ENCODE assay signal across 9 mouse cellular contexts in genomic region chr13:48639570-48639969, GRCm38 (mm10). TPM values are rescaled to one million over a fixed set of nuclear protein-coding genes. Genes with fewer than 3 reads are reported as not detected.
DNase-seq lines count a peak whose midpoint lies in the region; ATAC-seq and TF ChIP-seq lines count a peak whose summit lies in the region.
"Had no signal": no experiment of that assay in that cellular context is flagged by ENCODE, and none has a peak within 500 bp of the region (broad histone marks: within the 10 kb centered on the region; RNA-seq: fewer than 3 reads in every experiment).

No protein-coding gene starts in this region.

- peak; percentile 44; the same call in 1 of the 2 replicates for ATAC-seq in limb, embryonic 14.5 days (ENCODE audit: low FRiP score, low read depth)
- ATAC-seq in G1E (ENCODE audit: extremely low read depth, insufficient number of reproducible peaks, low FRiP score, poor library complexity, severe bottlenecking): no peak

- peak; percentile 86 for DNase-seq in limb, embryonic 14.5 days (ENCODE audit: low spot score)
- DNase-seq in limb, embryonic 10.5 days (ENCODE audit: low spot score): no peak
- peak; percentile 19 for DNase-seq in G1E (ENCODE audit: low spot score)
- DNase-seq in cerebellum, adult 11-12 months: peak; percentile 39
- peak; percentile 58 to 87 for DNase-seq in frontal cortex, adult 2 months (ENCODE audit: extremely low spot score in 1 of 2, low spot score in 1 of 2)
- peak; percentile 54 for DNase-seq in layer of hippocampus, adult 9-11 months
- DNase-seq in naive thymus-derived CD4-positive, alpha-beta T cell, adult 2 months (ENCODE audit: low read depth): peak; percentile 74
- DNase-seq in yolk sac, embryonic 10.5 days (ENCODE audit: low spot score): no peak

- no peak overlapping the region for H3K4me2 ChIP-seq in limb, embryonic 14.5 days (replicated peaks; ENCODE audit: low read depth, low read length, severe bottlenecking)

- no peaks in the 10 kb centered on the region for H3K9me3 ChIP-seq in limb, embryonic 14.5 days (ENCODE audit: control insufficient read depth, low read length)
- H3K9me3 ChIP-seq in limb, embryonic 10.5 days (replicated peaks): no peaks in the 10 kb centered on the region
- H3K9me3 ChIP-seq in G1E (replicated peaks): no peaks in the 10 kb centered on the region

- H3K27ac ChIP-seq in limb, embryonic 14.5 days (replicated peaks; ENCODE audit: low read depth, low read length): no peak overlapping the region
- H3K27ac ChIP-seq in limb, embryonic 10.5 days: no peak overlapping the region
- H3K27ac ChIP-seq: macrophage had no signal

- no peak overlapping the region for H3K4me3 ChIP-seq in limb, embryonic 14.5 days (replicated peaks; ENCODE audit: low read length)
- H3K4me3 ChIP-seq in limb, embryonic 10.5 days: no peak overlapping the region
- H3K4me3 ChIP-seq in G1E (ENCODE audit: low read depth, low read length): no peak overlapping the region

- peak; percentile 89 for TF ChIP-seq CTCF in G1E (IDR thresholded peaks at IDR 0.05; ENCODE audit: low read depth, low read length)

- H3K36me3 ChIP-seq in limb, embryonic 14.5 days (ENCODE audit: control insufficient read depth, insufficient read depth, low read length): no peaks in the 10 kb centered on the region
- H3K36me3 ChIP-seq in limb, embryonic 10.5 days: no peaks in the 10 kb centered on the region
- no peaks in the 10 kb centered on the region for H3K36me3 ChIP-seq in G1E (replicated peaks)

- H3K9ac ChIP-seq in limb, embryonic 14.5 days (ENCODE audit: low read depth, low read length, severe bottlenecking): no peak overlapping the region

- no peaks in the 10 kb centered on the region for H3K27me3 ChIP-seq in limb, embryonic 14.5 days (ENCODE audit: control insufficient read depth, insufficient read depth, low read length)
- no peaks in the 10 kb centered on the region for H3K27me3 ChIP-seq in limb, embryonic 10.5 days (ENCODE audit: low read depth, poor library complexity, severe bottlenecking)
- peaks cover 6% of the 10 kb centered on the region; the same call in 1 of the 2 replicates for H3K27me3 ChIP-seq in G1E (ENCODE audit: insufficient read depth, low read length)

- no peak for TF ChIP-seq POLR2A in limb, embryonic 14.5 days (IDR thresholded peaks at IDR 0.05; ENCODE audit: borderline replicate concordance, extremely low read depth, insufficient read depth, insufficient read length)

- H3K4me1 ChIP-seq in limb, embryonic 14.5 days (ENCODE audit: control insufficient read depth, insufficient read depth, low read length): no peaks in the 10 kb centered on the region
- H3K4me1 ChIP-seq in limb, embryonic 10.5 days: no peaks in the 10 kb centered on the region
- no peaks in the 10 kb centered on the region for H3K4me1 ChIP-seq in G1E (ENCODE audit: insufficient read depth, low read depth, low read length)

RNA-seq across cellular contexts. Expression of gene Ptpdc1, which starts 14.1 kb away (rescaled TPM):
- 16.3 and 16.7 TPM in 2 replicates for polyA plus RNA-seq in limb, embryonic 14.5 days (2012; rRNA removed)
- polyA plus RNA-seq in limb, embryonic 14.5 days (2014; fragmentation: Nextera tagmentation; extraction: Ambion mirVana): 20.2 and 21.3 TPM in 2 replicates
- polyA plus RNA-seq in limb, embryonic 10.5 days (2016; fragmentation: Nextera tagmentation; extraction: Ambion mirVana): 6.0 and 10.9 TPM in 2 replicates
- not detected in 2 replicates for total RNA-seq in G1E (2014; fragmentation: Nextera tagmentation)
- total RNA-seq in G1E (2017): 0.06 and 0.11 TPM in 2 replicates
- polyA plus RNA-seq in G1E (2012): not detected in 2 replicates
- polyA plus RNA-seq in frontal cortex, adult 2 months (2012; rRNA removed): 24.0 and 24.8 TPM in 2 replicates

RNA-seq across cellular contexts. Expression of gene Barx1, which starts 23.2 kb away (rescaled TPM):
- 10.0 and 11.3 TPM in 2 replicates for polyA plus RNA-seq in limb, embryonic 14.5 days (2012; rRNA removed)
- polyA plus RNA-seq in limb, embryonic 14.5 days (2014; fragmentation: Nextera tagmentation; extraction: Ambion mirVana): 5.4 and 8.7 TPM in 2 replicates
- polyA plus RNA-seq in limb, embryonic 10.5 days (2016; fragmentation: Nextera tagmentation; extraction: Ambion mirVana): 0.16 and 4.1 TPM in 2 replicates
- total RNA-seq in G1E (2014; fragmentation: Nextera tagmentation) (not detected in 2 replicates), G1E (2017) (0.06 TPM in 1 of 2 replicates, not detected in the other)
- not detected in 2 replicates for polyA plus RNA-seq in G1E (2012)
- polyA plus RNA-seq in frontal cortex, adult 2 months (2012; rRNA removed): not detected in 2 replicates
- polyA plus RNA-seq: macrophage had no signal

Comparison
In these comparisons a context has a peak if more than half of its experiments do, and no peak if none do; other contexts are left out.
1. DNase-seq: peak in limb, embryonic 14.5 days (single experiment), G1E (single experiment), cerebellum, adult 11-12 months (single experiment), frontal cortex, adult 2 months (2 of 2), layer of hippocampus, adult 9-11 months (single experiment) and naive thymus-derived CD4-positive, alpha-beta T cell, adult 2 months (single experiment); none in limb, embryonic 10.5 days (single experiment) and yolk sac, embryonic 10.5 days (single experiment).